Mouse (Mus musculus) neural tube, embryonic 15.5 days (tissue): Measurements from ENCODE around the gene Ppbp. TPM values are rescaled to one million over a fixed set of nuclear protein-coding genes. Genes with fewer than 3 reads are reported as not detected.

Source experiments
- ATAC-seq: fragments of 200-750 bp; cut with Nextera tagmentation; 2 replicates; pipeline ENCODE4 v1.8.0; 2017; ENCODE audit warnings: mild to moderate bottlenecking, moderate TSS enrichment, moderate library complexity; ENCODE audit not compliant: low FRiP score
- H3K27ac ChIP-seq: fragments of 300-500 bp; sonication (generic); replicated peaks from 2 replicates; pipeline ENCODE4 v1.5.1; 2015; ENCODE audit warnings: mild to moderate bottlenecking, inconsistent platforms
- H3K27me3 ChIP-seq: fragments of 300-500 bp; sonication (generic); replicated peaks from 2 replicates; pipeline ENCODE4 v1.6.1; 2015; ENCODE audit warnings: inconsistent platforms
- H3K36me3 ChIP-seq: fragments of 300-500 bp; sonication (generic); 2 replicates; pipeline ENCODE4 v1.6.1; 2015; ENCODE audit warnings: inconsistent platforms
- H3K4me1 ChIP-seq: fragments of 300-500 bp; sonication (generic); 2 replicates; pipeline ENCODE4 v1.6.1; 2015; ENCODE audit warnings: inconsistent platforms
- H3K4me2 ChIP-seq: fragments of 300-500 bp; sonication (generic); 2 replicates; pipeline ENCODE4 v1.6.1; 2015; ENCODE audit warnings: inconsistent platforms, mild to moderate bottlenecking, moderate library complexity
- H3K4me3 ChIP-seq: fragments of 300-500 bp; sonication (generic); replicated peaks from 2 replicates; pipeline ENCODE4 v1.5.1; 2015; ENCODE audit warnings: mild to moderate bottlenecking, inconsistent platforms
- H3K9ac ChIP-seq: fragments of 300-500 bp; sonication (generic); replicated peaks from 2 replicates; pipeline ENCODE4 v1.6.1; 2015; ENCODE audit warnings: mild to moderate bottlenecking, inconsistent platforms
- H3K9me3 ChIP-seq: fragments of 300-500 bp; sonication (generic); replicated peaks from 2 replicates; pipeline ENCODE4 v1.6.1; 2016; ENCODE audit warnings: inconsistent platforms
- WGBS: fragments of 180-500 bp; shearing (Covaris S2); methylation state at CpG from one replicate; pipeline ENCODE4 v1.1.7; 2015; ENCODE audit warnings: mixed read lengths; 5-methylcytosine and 5-hydroxymethylcytosine counted together
- polyA plus RNA-seq: library from polyadenylated mRNA; unstranded; fragments of >200 nt; fragmentation: Nextera tagmentation; extraction: Ambion mirVana; gene quantifications from 2 replicates; pipeline ENCODE4 v1.2.1, GENCODE M21; 2015

Gene Ppbp
- 0.95 and 1.2 TPM in 2 replicates for polyA plus RNA-seq

GRCm38 (mm10) chr5:90768218-90768617 lies at the start of gene Ppbp:
Gene Ppbp, plus strand, starts transcription at chr5:90768518.
- Histone ChIP-seq H3K9ac (no peak within 1 kb of the TSS), H3K27me3 (no peaks in the 10 kb centered on the region), H3K4me2 (no peak within 1 kb of the TSS), H3K9me3 (no peaks in the 10 kb centered on the region), H3K4me3 (no peak within 1 kb of the TSS), H3K4me1 (no peaks in the 10 kb centered on the region), H3K36me3 (no peaks in the 10 kb centered on the region), H3K27ac (no peak within 1 kb of the TSS)
- no peak for ATAC-seq
- WGBS = 65% methylated on average over 3 of the region's 3 CpGs

GRCm38 (mm10) chr5:90722656-90723055 lies 45.7 kb upstream of the Ppbp start:
- Histone ChIP-seq H3K9ac (no peak overlapping the region), H3K4me2 (no peak overlapping the region), H3K4me3 (no peak overlapping the region), H3K27ac (no peak overlapping the region), H3K36me3 (no peaks in the 10 kb centered on the region), H3K9me3 (0 out of 2 replicates have a peak, but pooled peaks cover 2% of the 10 kb centered on the region), H3K27me3 (no peaks in the 10 kb centered on the region), H3K4me1 (no peaks in the 10 kb centered on the region)
- WGBS = 97% methylated on average over 3 of the region's 3 CpGs
- ATAC-seq = no peak

- 55% methylated on average over 3 of the region's 3 CpGs for WGBS
These were observed 40.1 kb upstream of the Ppbp start for GRCm38 (mm10) chr5:90728254-90728653.

GRCm38 (mm10) chr5:90731480-90731879 lies 36.8 kb upstream of the Ppbp start:
- Histone ChIP-seq H3K36me3 (no peaks in the 10 kb centered on the region), H3K4me3 (no peak overlapping the region), H3K9ac (no peak overlapping the region), H3K4me1 (no peaks in the 10 kb centered on the region), H3K27ac (no peak overlapping the region), H3K4me2 (no peak overlapping the region), H3K9me3 (0 out of 2 replicates have a peak, but pooled peaks cover 2% of the 10 kb centered on the region), H3K27me3 (no peaks in the 10 kb centered on the region)
- ATAC-seq = no peak
- WGBS = 85% methylated on average over 4 of the region's 4 CpGs

More at GRCm38 (mm10) chr5:90728254-90728653, 40.1 kb upstream of the Ppbp start:
- no peak overlapping the region for H3K27ac ChIP-seq
- H3K36me3 ChIP-seq = no peaks in the 10 kb centered on the region
- H3K27me3 ChIP-seq = no peaks in the 10 kb centered on the region
- H3K4me3 ChIP-seq = no peak overlapping the region
- no peak overlapping the region for H3K9ac ChIP-seq
- no peak for ATAC-seq
- H3K4me1 ChIP-seq = no peaks in the 10 kb centered on the region
- H3K4me2 ChIP-seq = no peak overlapping the region
- 0 out of 2 replicates have a peak, but pooled peaks cover 2% of the 10 kb centered on the region for H3K9me3 ChIP-seq

GRCm38 (mm10) chr5:90742029-90742428 lies 26.3 kb upstream of the Ppbp start:
- Histone ChIP-seq H3K4me1 (no peaks in the 10 kb centered on the region), H3K9ac (no peak overlapping the region), H3K36me3 (no peaks in the 10 kb centered on the region), H3K9me3 (no peaks in the 10 kb centered on the region), H3K27ac (no peak overlapping the region), H3K4me3 (no peak overlapping the region), H3K4me2 (no peak overlapping the region), H3K27me3 (no peaks in the 10 kb centered on the region)
- WGBS = 73% methylated on average over 4 of the region's 4 CpGs
- no peak for ATAC-seq

- Histone ChIP-seq H3K36me3 (no peaks in the 10 kb centered on the region), H3K9ac (no peak overlapping the region), H3K9me3 (no peaks in the 10 kb centered on the region), H3K4me3 (no peak overlapping the region), H3K27me3 (no peaks in the 10 kb centered on the region), H3K4me2 (no peak overlapping the region), H3K4me1 (peaks cover 6% of the 10 kb centered on the region), H3K27ac (no peak overlapping the region)
- ATAC-seq = no peak
- 96% methylated on average over 1 of the region's 1 CpGs for WGBS
These were observed 14.4 kb upstream of the Ppbp start for GRCm38 (mm10) chr5:90753934-90754333.

- H3K4me3 ChIP-seq = no peak overlapping the region
- H3K27me3 ChIP-seq = 0 out of 2 replicates have a peak, but pooled peaks cover 7% of the 10 kb centered on the region
- no peak overlapping the region for H3K9ac ChIP-seq
- no peak overlapping the region for H3K4me2 ChIP-seq
- peaks cover 15% of the 10 kb centered on the region for H3K4me1 ChIP-seq
- H3K36me3 ChIP-seq = no peaks in the 10 kb centered on the region
- H3K9me3 ChIP-seq = no peaks in the 10 kb centered on the region
- ATAC-seq = no peak
- whole genome bisulfite sequencing = 58% methylated on average over 5 of the region's 5 CpGs
- no peak overlapping the region for H3K27ac ChIP-seq
These were observed 10.2 kb upstream of the Ppbp start for GRCm38 (mm10) chr5:90758020-90758605.

- H3K4me1 ChIP-seq = peaks cover 15% of the 10 kb centered on the region
- H3K9me3 ChIP-seq = no peaks in the 10 kb centered on the region
- H3K27me3 ChIP-seq = 0 out of 2 replicates have a peak, but pooled peaks cover 7% of the 10 kb centered on the region
- peak; percentile 78 for ATAC-seq
- H3K4me2 ChIP-seq = peak within 1 kb of the TSS; percentile 95
- H3K27ac ChIP-seq = no peak within 1 kb of the TSS
- H3K36me3 ChIP-seq = no peaks in the 10 kb centered on the region
- peak within 1 kb of the TSS; percentile 74 for H3K9ac ChIP-seq
- 6% methylated on average over 32 of the region's 32 CpGs for WGBS
- H3K4me3 ChIP-seq = peak within 1 kb of the TSS; percentile 57
These were observed 8.9 kb upstream of the Ppbp start, which contains the start of gene Cxcl5 for GRCm38 (mm10) chr5:90759077-90760065. Gene Cxcl5, plus strand, starts transcription at chr5:90759360.

- no peak overlapping the region; the same call in 1 of the 2 replicates for H3K4me2 ChIP-seq
- H3K9ac ChIP-seq = no peak overlapping the region
- 0 out of 2 replicates have a peak, but pooled peaks cover 7% of the 10 kb centered on the region for H3K27me3 ChIP-seq
- H3K4me1 ChIP-seq = peaks cover 15% of the 10 kb centered on the region
- WGBS = 45% methylated on average over 4 of the region's 4 CpGs
- no peaks in the 10 kb centered on the region for H3K9me3 ChIP-seq
- no peak overlapping the region for H3K27ac ChIP-seq
- ATAC-seq = no peak
- no peaks in the 10 kb centered on the region for H3K36me3 ChIP-seq
- H3K4me3 ChIP-seq = no peak overlapping the region
These were observed 8.0 kb upstream of the Ppbp start for GRCm38 (mm10) chr5:90760303-90760702.

- Histone ChIP-seq H3K9ac (no peak overlapping the region), H3K9me3 (no peaks in the 10 kb centered on the region), H3K4me1 (peaks cover 15% of the 10 kb centered on the region), H3K36me3 (no peaks in the 10 kb centered on the region), H3K27me3 (0 out of 2 replicates have a peak, but pooled peaks cover 7% of the 10 kb centered on the region), H3K27ac (no peak overlapping the region), H3K4me2 (no peak overlapping the region), H3K4me3 (no peak overlapping the region)
- WGBS = 95% methylated on average over 2 of the region's 2 CpGs
- no peak for ATAC-seq
These were observed 7.5 kb upstream of the Ppbp start for GRCm38 (mm10) chr5:90760844-90761243.

GRCm38 (mm10) chr5:90761834-90762233 lies 6.5 kb upstream of the Ppbp start:
- Histone ChIP-seq H3K9me3 (no peaks in the 10 kb centered on the region), H3K4me3 (no peak overlapping the region), H3K36me3 (no peaks in the 10 kb centered on the region), H3K27ac (no peak overlapping the region), H3K4me1 (peaks cover 15% of the 10 kb centered on the region), H3K27me3 (0 out of 2 replicates have a peak, but pooled peaks cover 7% of the 10 kb centered on the region), H3K4me2 (no peak overlapping the region), H3K9ac (no peak overlapping the region)
- WGBS = 91% methylated on average over 3 of the region's 3 CpGs
- ATAC-seq = no peak
